Mouse (Mus musculus): ENCODE results near the gene Scimp.
"Not testable (repeated sequence)": the region's sequence is repeated elsewhere in the genome, so short reads cannot be mapped to it uniquely, and the experiment has no call there.

Gene Scimp

DNA sequence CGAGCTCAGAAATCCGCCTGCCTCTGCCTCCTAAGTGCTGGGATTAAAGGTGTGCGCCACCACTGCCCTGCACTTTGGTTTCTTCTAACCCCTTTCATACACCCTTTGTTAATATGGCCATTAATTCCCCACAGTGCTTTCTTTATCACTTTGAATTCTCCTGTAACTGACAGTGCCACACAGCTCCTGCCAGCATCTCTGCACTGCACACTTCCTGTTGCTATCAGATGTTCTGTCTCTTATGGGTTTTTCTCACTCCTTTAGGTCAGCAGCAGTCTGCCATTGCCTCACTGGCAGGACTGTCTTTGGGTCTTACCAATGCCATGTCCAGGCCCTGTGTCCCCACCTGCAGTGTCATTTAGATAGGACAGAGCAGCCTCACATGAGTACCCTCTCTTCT is 41.6 kb downstream of the Scimp start:
- no peak for DNase-seq (ENCODE audit: low spot score in 2 of 2)

DNA sequence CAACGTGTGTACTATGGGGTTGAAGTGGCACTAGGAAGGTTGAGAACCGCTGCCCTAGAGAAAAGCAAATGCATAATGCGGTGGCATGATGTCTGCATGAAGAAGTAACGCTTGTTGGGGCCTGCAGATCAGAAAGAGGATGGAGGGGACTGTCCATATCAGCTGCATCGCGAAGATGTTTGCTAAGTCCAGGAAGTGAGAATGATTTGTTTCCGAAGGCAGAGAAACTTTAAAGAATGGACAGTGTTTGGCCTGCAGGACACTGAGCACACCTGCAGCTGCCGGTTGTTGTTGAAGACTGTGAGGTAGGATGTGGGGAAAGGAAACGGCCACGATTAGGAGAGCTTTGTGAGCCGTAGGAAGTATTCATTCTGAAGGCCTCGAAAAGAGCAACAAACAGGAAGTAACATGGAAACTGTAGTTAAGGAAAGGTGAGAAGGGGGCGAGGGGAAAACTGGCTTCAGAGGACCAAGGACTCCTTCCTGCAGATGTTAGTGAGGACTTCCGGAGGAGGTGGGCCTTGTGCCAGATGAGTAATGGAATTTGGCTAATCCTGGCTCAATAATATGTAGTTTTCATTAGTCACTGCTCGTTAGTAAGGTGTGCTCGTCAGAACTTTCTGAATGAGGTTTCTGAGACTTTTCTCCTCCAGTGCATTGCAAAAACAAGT is 46.5 kb downstream of the Scimp start:
- DNase-seq (ENCODE audit: low spot score in 2 of 2) = no peak

DNA sequence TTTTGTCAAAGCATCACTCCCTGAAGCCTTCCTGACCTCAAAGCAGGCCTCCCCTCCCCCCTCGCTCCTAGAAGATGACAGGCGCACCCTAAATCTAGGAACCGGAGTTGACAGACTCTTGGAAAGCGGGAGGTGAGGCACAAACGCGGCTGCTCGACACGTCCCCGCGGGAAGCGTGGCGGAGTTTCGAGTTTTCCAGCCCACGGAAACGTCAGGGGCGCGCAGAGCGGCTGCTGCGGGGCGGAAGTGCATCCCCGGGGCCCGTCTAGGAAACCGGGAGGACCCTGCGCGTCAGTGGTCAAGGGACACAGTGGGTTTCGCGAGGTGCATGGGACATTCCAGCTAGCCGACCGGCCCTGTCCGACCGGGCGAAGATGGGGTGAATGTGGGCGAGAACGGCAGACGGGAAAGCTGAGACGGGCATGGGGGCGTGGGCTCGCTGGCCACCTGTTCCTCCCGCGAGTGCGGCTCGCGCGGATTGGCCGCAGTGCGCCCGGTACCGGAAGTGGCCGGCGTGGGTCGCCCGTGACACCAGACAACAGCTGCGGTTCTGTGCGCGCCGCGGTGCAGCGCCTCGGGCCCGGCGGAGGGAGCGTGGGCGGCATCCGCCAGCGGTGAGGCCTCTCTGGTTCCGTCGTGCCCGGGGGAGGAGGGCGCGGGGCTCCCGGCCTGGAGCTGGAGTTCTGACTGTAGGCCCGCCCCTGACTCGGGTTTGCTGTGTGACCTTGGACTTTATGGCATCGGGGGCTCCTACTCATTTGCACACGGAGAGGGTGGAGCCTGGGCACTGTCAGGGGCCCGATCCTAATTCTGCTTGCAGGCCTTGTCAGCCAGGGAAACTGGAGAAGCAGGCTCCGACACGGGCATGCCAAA is 48.2 kb downstream of the Scimp start, which contains the start of gene Zfp3:
Gene Zfp3, plus strand, starts transcription at position 274 of the 873 bp plus-strand sequence.
- DNase-seq (ENCODE audit: low spot score in 2 of 2) = peak; percentile 80 to 87

DNA sequence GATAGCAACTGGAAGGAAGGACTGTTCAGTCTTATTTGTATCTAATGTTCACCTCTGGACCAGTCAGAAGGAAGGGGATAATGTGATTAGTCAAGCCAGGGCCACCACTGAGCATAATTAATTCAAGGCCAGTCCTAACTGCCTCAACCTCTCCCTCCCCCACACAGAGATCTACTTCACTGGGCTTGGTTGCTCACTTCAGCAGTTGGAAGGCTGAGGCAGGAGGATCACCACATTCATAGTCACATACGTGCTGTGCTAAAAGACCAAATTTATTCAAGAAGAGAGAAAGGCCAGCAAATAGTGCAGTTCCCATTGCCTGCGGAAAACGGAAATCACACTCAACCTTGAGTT is 48.8 kb downstream of the Scimp start:
- no peak for DNase-seq (ENCODE audit: low spot score in 2 of 2)

DNA sequence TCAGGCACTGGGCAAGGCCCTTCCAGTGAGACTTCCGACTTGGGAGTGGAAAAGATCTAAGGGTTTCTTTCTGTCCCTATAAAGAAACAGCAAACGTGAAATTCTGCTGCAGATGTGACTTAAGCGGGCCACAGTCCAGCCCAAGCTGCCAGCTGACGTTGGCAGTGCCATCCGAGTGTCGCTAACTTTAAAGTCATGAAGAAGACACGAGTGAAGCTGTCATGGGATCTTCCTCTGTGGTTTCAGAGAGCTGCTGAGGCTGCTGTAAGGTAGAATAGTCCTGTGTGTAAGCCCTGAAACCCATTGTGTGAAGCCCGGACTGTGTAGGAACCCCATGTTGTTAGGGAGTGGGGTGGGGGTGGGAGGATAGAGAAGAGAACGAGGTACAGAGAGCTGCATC is 49.7 kb downstream of the Scimp start:
- DNase-seq (ENCODE audit: low spot score in 2 of 2) = no peak

DNA sequence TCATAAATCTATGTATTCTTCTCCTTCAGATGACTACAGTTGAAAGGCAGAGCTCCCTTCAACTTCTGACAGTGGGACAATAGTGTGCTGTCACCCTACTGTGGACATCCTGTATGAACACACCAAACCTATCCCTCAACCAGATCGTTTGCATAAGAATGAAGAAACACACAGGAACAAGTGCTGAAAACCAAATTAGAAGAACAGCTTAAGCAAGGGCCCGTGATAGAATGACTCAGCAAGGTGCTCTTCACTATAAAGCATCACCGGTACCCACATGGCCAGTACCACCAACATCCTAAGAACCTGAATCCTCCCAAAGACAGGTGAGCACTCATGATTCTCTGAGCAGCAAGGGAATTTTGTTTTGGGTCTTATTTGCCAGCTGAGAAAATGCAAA is 51.9 kb downstream of the Scimp start:
- not testable (repeated sequence) for DNase-seq (ENCODE audit: low spot score in 2 of 2)

DNA sequence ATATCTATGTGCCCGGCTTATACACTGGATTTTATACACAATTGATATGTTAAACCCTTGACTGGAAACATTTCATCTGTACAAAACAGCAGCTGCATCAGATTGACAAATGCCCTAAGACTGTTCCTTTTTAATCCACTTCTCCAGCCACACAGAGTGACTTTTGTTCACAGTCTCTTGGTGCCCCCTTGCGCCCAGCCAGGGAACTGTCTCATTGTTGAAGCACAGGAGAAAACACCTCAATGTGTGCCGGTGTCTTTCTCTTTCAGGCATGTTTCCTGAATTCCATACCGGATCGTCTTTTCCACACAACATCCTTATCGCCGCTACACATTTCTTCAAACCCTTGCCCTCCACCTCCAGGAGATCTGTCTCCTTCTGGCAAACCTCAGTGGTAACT is 56.7 kb downstream of the Scimp start:
- peak; percentile 89 to 94 for DNase-seq (ENCODE audit: low spot score in 2 of 2)

DNA sequence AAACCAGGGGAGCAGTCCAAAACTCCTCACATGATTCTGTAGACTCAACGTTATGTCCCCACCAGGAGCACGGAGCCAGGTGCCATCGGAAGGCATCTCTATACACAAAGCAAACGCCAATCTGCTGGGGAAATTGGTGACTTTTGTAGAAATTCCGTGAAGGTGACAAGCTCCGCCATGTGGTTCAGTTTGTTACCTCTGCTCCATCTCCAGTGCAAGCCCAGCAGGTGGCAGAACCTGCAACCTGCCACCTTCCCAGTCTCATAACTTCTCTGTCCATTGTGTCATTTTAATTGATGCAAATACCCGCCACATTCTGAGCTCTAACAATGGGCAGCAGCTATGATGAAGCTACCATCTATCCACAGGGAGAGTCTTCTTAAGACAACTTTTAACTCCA is 57.4 kb downstream of the Scimp start:
- DNase-seq (ENCODE audit: low spot score in 2 of 2) = no peak

DNA sequence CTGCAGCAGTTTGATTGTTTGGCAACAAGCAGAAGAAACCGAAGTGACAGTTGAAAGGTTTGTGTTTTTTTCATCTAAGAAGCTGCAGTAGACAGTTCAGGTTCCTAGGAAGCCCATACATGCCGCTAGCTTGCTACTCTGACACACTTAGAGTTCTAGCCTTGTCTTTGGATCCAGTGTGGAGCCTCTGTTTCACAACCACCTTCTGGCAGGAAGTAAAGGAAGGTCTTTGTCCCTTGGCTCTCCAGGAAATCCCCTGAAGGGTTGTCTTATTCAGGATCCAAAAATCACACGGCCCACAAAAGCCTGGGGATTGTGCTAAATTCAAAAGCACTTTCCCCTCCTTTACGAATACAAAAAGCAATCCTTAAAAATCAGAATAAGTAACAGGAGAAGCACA is 57.9 kb downstream of the Scimp start:
- DNase-seq (ENCODE audit: low spot score in 2 of 2) = no peak

DNA sequence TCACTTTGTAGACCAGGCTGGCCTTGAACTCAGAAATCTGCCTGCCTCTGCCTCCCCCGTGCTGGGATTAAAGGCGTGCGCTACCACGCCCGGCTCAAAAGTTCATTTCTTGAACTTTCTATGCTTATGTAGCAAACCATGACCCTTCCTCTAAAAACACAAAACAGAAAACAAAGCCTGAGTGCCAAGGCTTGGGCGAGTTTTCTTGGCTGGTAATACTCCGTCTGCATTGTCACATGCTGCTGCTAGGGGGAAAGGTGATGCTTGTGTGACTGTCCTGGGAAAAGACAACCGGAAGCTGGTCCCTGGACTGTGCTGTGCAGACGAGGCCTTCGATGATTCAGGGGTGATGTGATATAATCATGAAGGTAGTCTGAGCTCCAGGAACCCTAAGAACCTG is 59.2 kb downstream of the Scimp start:
- DNase-seq (ENCODE audit: low spot score in 2 of 2) = no peak

DNA sequence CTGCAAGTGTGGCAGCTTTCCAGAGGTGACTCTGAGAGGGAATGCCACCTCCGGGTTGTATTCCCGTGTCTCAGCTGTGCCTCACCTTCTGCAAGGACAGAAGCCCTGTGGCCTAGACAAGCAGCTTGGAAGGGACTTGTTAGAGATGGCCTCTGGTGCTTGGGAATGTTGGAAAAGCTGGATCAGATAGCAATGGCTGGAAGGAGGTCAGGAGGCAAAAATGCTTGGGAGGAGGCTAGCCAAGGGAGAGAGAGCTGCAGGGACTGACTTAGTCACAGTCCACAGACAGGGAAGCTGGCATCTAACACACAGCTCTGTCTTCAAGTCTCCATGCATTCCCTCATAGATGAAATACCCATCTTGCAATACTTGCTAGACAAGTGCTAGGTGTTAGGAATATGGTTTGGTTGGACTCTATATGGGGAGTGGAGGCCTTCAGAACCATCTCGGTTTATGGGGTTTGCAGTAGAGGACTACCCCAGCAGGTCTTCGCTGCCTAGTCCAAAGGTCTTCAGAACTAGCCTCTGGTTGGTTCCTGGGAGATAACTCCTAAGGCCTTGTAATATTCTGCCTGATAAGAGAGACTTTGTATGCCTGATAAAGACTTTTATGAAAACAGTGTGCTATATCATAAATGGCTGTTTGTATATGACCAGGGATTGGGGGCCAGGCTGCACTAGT is 59.9 kb downstream of the Scimp start:
- DNase-seq (ENCODE audit: low spot score in 2 of 2) = no peak

DNA sequence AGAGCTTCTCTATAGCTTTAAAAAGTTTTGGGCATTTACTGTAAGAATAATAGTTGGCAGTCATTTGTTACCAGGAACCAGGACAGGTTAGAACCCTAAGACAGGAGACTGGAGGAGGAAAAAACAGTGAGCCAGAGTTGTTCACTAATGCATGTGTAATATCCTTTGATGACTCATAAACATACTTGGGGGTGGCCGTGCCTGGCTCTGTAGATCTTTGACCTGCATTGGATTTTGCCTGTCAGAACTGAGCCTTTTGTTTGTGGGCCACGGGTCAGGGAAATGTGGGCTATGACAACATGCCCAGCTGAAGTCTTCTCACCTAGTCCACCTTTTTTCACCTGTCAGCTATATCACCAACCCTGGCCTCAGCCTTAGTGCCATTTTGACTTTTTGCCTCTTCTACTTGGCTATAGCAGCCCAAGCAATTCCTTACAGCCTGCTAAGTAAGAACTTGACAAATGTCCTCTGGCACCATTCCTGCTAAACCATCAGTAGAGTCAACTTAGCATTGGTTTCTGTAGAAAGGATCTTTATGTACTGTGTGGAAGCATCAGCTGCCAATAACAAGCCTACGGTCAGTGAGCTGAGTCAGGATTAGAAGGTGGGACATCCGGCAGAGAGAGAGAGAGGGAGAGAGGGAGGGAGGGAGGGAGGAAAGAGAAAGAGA is 64.4 kb downstream of the Scimp start:
- DNase-seq (ENCODE audit: low spot score in 2 of 2) = no peak

DNA sequence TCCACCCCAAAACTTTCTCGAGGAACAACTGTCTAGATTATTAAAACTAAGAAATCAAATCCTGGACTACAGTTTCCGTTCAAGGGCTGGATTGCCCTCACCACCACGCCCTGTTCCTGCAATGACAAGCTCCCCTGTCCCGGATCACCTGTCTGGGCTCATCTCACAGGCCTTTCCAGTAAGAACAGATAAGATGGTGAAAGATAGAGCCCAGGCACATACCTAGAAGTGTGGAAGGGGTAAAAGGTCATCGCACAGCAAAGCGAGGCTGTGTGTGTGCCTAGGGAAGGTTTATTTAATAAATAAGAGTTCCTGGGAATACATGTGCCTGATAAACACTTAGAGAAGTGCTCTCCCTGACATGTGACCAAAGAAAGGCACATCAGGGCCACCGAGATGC is 66.8 kb downstream of the Scimp start:
- DNase-seq (ENCODE audit: low spot score in 2 of 2) = no peak

DNA sequence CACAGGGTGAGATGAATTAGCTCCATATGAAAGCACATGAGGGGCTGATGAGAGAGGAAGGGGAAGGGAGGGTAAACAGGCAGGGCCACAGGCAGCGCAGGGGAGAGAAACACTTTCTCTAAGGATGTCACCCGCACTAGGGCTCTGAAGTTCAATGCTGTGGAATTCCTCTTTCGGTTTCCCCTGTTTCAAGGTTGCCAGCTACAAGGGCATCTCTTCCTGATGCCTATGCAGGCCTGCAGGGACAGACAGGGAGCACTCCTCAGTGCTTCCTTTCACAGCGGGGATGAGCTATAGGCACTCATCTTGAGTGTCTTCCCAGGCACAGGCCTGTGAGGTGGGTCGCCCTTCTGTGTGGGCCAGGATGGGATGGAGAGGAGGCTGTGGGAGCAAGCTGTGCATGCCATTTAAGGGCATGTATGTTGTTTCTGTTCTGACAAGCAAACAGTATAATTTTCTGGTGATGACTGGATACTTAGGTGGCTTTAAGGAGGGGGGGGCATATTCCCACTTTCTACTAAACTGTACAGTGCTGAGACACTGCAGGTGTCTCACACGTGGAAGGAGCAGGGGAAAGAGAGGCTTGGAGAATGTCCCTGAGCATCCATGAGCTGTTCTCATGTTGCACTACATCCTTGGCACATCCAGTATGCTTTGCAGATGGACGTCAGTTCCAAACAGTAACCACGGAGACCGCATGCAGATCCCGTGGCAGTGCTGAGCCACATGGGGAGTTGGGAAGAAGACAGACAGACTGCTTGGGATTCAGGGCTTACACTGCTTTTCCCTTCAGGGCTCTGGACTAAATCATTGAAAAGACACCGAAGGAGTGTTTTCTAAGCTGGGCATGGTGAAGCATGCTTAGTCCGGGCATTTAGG is 69.6 kb downstream of the Scimp start:
- DNase-seq (ENCODE audit: low spot score in 2 of 2) = no peak

DNA sequence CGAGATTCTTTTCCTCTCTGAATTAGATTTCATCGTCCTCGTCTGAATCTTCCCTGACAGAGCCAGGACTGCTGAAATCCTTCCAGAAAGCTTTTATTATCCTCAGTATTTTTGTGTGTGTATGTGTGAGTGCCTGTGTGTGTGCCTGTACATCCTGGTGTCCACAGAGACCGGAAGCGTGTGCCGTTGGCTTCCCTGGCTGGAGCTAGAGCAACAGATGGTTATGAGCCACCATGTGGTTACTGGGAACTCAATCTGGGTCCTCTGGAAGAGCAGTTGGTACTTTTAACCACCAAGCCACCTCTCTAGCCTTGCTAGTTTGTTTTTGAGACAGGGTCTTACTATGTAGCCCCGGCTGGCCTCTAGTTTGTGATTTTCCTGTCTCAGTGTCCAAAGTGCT is 70.3 kb downstream of the Scimp start:
- DNase-seq (ENCODE audit: low spot score in 2 of 2) = no peak

DNA sequence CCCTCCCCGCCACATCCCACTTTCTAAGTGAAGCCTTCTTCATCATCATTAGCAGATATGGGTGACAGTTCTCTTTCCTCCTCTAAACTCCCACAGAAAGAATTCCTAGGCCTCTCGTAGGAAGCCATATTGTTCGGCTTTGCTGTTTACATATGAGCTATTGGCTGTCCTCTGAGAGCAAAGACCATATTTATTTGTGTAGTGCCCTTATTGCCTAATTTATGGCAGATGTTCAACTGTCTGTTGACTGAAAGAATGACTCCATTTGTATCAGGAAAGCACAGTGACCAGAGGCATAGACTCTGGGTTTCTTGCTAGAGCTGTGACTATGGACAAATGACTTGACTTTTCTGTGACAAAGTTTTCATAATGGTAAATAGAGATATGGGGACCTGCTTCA is 70.8 kb downstream of the Scimp start:
- DNase-seq (ENCODE audit: low spot score in 2 of 2) = no peak
